Mouse (Mus musculus): Measurements from ENCODE around the gene Ptprj.

Ptprj gene

GRCm38 (mm10) chr2:90559015-90559687, 21.3 kb downstream of the Ptprj start:
- DNase-seq (ENCODE audit: low spot score), result no peak

GRCm38 (mm10) chr2:90558361-90558760, 22.1 kb downstream of the Ptprj start:
- no peak for DNase-seq (ENCODE audit: low spot score)

- no peak for DNase-seq (ENCODE audit: low spot score)
Measured at GRCm38 (mm10) chr2:90557913-90558312, 22.5 kb downstream of the Ptprj start.

- DNase-seq (ENCODE audit: low spot score), result no peak
Measured at GRCm38 (mm10) chr2:90555744-90556143, 24.7 kb downstream of the Ptprj start.

GRCm38 (mm10) chr2:90554806-90555205, 25.6 kb downstream of the Ptprj start:
- no peak for DNase-seq (ENCODE audit: low spot score)

GRCm38 (mm10) chr2:90553861-90554260, 26.6 kb downstream of the Ptprj start:
- no peak for DNase-seq (ENCODE audit: low spot score)

GRCm38 (mm10) chr2:90550656-90551055, 29.8 kb downstream of the Ptprj start:
- DNase-seq (ENCODE audit: low spot score), result no peak

- no peak for DNase-seq (ENCODE audit: low spot score)
Measured at GRCm38 (mm10) chr2:90548541-90548940, 31.9 kb downstream of the Ptprj start.

GRCm38 (mm10) chr2:90547144-90547609, 33.3 kb downstream of the Ptprj start:
- no peak for DNase-seq (ENCODE audit: low spot score)

- no peak for DNase-seq (ENCODE audit: low spot score)
Measured at GRCm38 (mm10) chr2:90545261-90545660, 35.2 kb downstream of the Ptprj start.

GRCm38 (mm10) chr2:90543989-90544388, 36.5 kb downstream of the Ptprj start:
- no peak for DNase-seq (ENCODE audit: low spot score)

- no peak for DNase-seq (ENCODE audit: low spot score)
Measured at GRCm38 (mm10) chr2:90543106-90543702, 37.2 kb downstream of the Ptprj start.

GRCm38 (mm10) chr2:90542656-90543055, 37.8 kb downstream of the Ptprj start:
- DNase-seq (ENCODE audit: low spot score), result no peak

GRCm38 (mm10) chr2:90539206-90539605, 41.2 kb downstream of the Ptprj start:
- DNase-seq (ENCODE audit: low spot score), result no peak

GRCm38 (mm10) chr2:90537244-90537643, 43.2 kb downstream of the Ptprj start:
- no peak for DNase-seq (ENCODE audit: low spot score)

- DNase-seq (ENCODE audit: low spot score), result no peak
Measured at GRCm38 (mm10) chr2:90536555-90536954, 43.9 kb downstream of the Ptprj start.

- DNase-seq (ENCODE audit: low spot score), result no peak
Measured at GRCm38 (mm10) chr2:90534751-90535150, 45.7 kb downstream of the Ptprj start.

GRCm38 (mm10) chr2:90533944-90534343, 46.5 kb downstream of the Ptprj start:
- DNase-seq (ENCODE audit: low spot score), result no peak

GRCm38 (mm10) chr2:90532095-90532494, 48.4 kb downstream of the Ptprj start:
- DNase-seq (ENCODE audit: low spot score), result no peak

GRCm38 (mm10) chr2:90528107-90528506, 52.3 kb downstream of the Ptprj start:
- no peak for DNase-seq (ENCODE audit: low spot score)

- peak; percentile 34 for DNase-seq (ENCODE audit: low spot score)
Measured at GRCm38 (mm10) chr2:90526971-90527370, 53.5 kb downstream of the Ptprj start.

GRCm38 (mm10) chr2:90526564-90526963, 53.9 kb downstream of the Ptprj start:
- DNase-seq (ENCODE audit: low spot score), result no peak

GRCm38 (mm10) chr2:90525807-90526206, 54.6 kb downstream of the Ptprj start:
- DNase-seq (ENCODE audit: low spot score), result no peak

- DNase-seq (ENCODE audit: low spot score), result no peak
Measured at GRCm38 (mm10) chr2:90522455-90522854, 58.0 kb downstream of the Ptprj start.

Data from layer of hippocampus, adult 11-12 months (tissue).